Mouse (Mus musculus) monocyte, adult 5-6 weeks (primary cell): ENCODE measurements around the gene Abl1. TPM values are rescaled to one million over a fixed set of nuclear protein-coding genes. Genes with fewer than 3 reads are reported as not detected.

Source experiments
- ATAC-seq: fragments of 153-309, 156-312 bp; replicated peaks from 2 replicates; pipeline ENCODE4 v1.8.0; 2017; ENCODE audit warnings: mild to moderate bottlenecking; ENCODE audit not compliant: low TSS enrichment, insufficient number of reproducible peaks, severe bottlenecking, poor library complexity, low FRiP score
- total RNA-seq: library from RNA; stranded (forward); fragments of 200-1000, 200-491, 200-594 nt; gene quantifications from 3 replicates; pipeline ENCODE4 v1.2.3, GENCODE M21; 2017

Gene Abl1
- total RNA-seq, 1 experiment from 2014 or later: 22.7 TPM

GRCm38 (mm10) chr2:31808410-31809357 is 120.5 kb downstream of the Abl1 start:
- no peak for ATAC-seq

GRCm38 (mm10) chr2:31809358-31809740 is 121.2 kb downstream of the Abl1 start:
- ATAC-seq: no peak

GRCm38 (mm10) chr2:31810444-31810843 is 122.3 kb downstream of the Abl1 start, which contains the start of gene Qrfp:
Gene Qrfp (minus strand): TSS chr2:31810580.
- ATAC-seq: no peak; the same call in 1 of the 2 replicates

DNA sequence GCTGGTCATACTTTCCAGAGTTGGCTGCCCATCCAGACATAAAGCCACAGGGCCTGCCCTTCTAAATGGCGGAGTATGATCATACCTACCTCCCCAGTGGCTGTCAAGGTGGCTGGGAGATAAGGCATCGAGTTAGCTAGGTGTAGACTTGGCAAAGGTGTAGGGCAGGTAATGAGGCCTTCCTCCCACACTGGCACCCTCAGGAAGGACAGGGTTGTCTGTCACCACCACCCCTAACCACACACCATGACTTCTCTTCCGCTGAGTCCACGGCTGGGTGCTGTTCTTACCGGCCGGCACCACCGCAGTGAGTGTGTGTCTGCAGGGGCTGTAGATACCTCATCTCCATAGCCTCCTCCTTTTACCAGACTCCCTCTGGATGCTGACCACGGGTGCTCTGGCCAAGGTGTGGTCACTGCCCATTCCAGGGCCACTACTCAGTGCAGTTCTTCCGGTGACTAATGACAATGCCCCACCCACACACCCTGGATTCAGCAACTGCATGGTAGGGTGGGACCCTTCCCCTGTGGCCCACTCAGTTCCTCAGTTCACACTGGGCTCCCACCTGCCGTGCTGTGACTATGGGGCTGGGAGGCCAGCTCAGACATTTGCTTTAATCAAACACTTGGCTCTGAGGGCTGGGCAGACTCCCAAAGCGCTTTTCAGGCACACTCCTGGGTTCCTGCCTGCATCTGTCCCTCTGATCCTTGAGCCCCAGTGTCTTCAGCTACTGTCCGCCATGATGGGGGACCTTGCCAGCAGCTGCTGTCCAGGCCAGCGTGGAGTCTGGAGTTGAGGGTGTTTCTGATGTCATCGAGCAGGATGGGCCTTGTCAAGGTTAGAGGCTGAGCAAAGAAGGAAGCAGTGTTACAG is 123.1 kb downstream of the Abl1 start:
- 0 out of 2 replicates have a peak, but pooled peaks have one; percentile 19 for ATAC-seq

DNA sequence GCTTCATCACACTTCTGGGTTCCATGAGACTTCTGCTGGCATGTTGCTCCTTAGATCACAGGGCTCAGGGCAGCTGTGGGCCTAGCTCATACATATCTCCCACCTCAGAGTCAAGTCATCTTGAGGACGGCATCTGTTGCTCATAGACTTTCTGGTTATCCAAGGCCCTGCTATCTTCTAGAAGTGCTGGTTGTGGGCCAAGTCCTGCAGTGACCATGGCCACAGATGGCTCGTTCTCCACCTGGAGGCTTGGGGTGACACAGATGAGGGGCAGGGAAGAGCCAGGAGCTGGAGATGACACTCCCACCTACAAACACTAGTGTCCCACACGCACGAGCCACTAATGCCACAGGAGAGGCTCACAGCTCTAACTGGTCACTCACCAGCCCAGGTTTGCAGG is 125.5 kb downstream of the Abl1 start:
- ATAC-seq: no peak

- ATAC-seq: no peak
Measured at GRCm38 (mm10) chr2:31814699-31815098, 126.5 kb downstream of the Abl1 start.

- ATAC-seq: no peak
Measured at GRCm38 (mm10) chr2:31815367-31815766, 127.2 kb downstream of the Abl1 start.

GRCm38 (mm10) chr2:31822524-31823371 is 134.6 kb downstream of the Abl1 start:
- ATAC-seq: peak; percentile 55

- ATAC-seq: no peak
Measured at GRCm38 (mm10) chr2:31823933-31824730, 136.0 kb downstream of the Abl1 start.

GRCm38 (mm10) chr2:31825469-31825911 is 137.3 kb downstream of the Abl1 start:
- ATAC-seq: no peak

- ATAC-seq: no peak
Measured at GRCm38 (mm10) chr2:31826094-31827085, 138.2 kb downstream of the Abl1 start.

- ATAC-seq: no peak
Measured at GRCm38 (mm10) chr2:31827877-31828276, 139.7 kb downstream of the Abl1 start.

- no peak for ATAC-seq
Measured at GRCm38 (mm10) chr2:31828311-31828825, 140.2 kb downstream of the Abl1 start.

DNA sequence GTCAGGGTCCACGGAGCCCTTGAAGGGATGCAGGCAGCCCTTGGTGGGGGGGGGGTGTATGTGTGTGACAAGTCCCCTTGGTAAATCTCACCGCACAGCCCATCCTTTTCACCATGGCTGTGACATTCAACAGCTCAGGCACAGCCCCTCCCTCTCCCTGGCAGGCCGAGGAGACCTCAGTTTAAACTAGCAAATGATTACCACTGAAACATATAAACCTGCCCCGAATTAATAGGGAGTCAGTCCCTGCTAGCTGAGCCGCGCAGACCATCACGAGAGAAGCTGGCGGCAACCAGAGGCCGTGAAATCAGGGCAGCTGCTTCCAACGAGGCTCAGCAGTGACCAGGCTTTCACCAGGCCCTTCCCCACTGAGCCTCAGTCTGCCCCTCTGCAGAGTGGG is 147.9 kb downstream of the Abl1 start:
- no peak for ATAC-seq

GRCm38 (mm10) chr2:31836985-31837384 is 148.8 kb downstream of the Abl1 start:
- ATAC-seq: no peak

DNA sequence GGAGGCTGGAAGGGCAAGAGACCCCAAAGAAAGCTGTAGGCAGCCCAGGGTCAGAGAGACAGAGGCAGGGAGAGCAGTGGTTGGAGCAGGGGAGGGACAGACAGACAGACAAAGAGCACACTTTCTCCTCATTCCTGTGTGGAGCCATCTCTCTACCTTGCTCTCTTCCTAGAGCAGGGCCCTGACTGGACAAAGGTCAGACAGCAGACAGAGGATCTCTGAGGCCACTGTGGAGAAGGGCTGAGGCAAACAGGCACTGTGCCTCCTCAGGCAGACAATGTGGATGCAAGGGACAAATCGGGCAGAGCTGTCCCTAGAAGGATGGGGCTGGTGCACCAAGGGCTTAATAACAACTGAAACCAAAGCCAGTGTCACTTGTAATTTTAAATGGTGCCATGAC is 150.7 kb downstream of the Abl1 start:
- ATAC-seq: no peak
